Mouse (Mus musculus): ENCODE data around the gene Tcf15. TPM values are rescaled to one million over a fixed set of nuclear protein-coding genes. Genes with fewer than 3 reads are reported as not detected.
A peak's percentile ranks its signal among the peaks of the same experiment; 100 is the strongest.

Gene Tcf15
- total RNA-seq, 1 experiment = 22.4 TPM

- DNase-seq (ENCODE audit: low read depth, low spot score) = no peak
- H3K9ac ChIP-seq (ENCODE audit: insufficient read depth, low read depth, low read length, poor library complexity, severe bottlenecking) = peak overlapping the region; percentile 66; the same call in 1 of the 2 replicates
- in situ Hi-C loops (cut with MboI; ENCODE audit: low sequenced_read_pairs in 2 of 2, unreplicated experiment in 2 of 2) = no loop called here
- H3K36me3 ChIP-seq (ENCODE audit: control insufficient read depth, insufficient read depth, low read length, poor library complexity, severe bottlenecking) = peaks cover 15% of the 10 kb centered on the region; the same call in 1 of the 2 replicates
- TF ChIP-seq MAFK (IDR thresholded peaks at IDR 0.05; ENCODE audit: insufficient read depth, low read depth, low read length) (no peak), ZC3H11A (IDR thresholded peaks at IDR 0.05; ENCODE audit: borderline replicate concordance, low read depth, low read length) (no peak), CHD2 (IDR thresholded peaks at IDR 0.05; ENCODE audit: low read depth, low read length) (no peak), ZNF384 (IDR thresholded peaks at IDR 0.05; ENCODE audit: low read depth, low read length) (no peak), HCFC1 (IDR thresholded peaks at IDR 0.05; ENCODE audit: borderline replicate concordance, insufficient read depth, low read length) (no peak)
- peak overlapping the region; percentile 62 to 81 for H3K4me3 ChIP-seq (ENCODE audit: insufficient read depth in 1 of 2, low read depth in 1 of 2, low read length in 2 of 2, poor library complexity in 1 of 2, severe bottlenecking in 1 of 2)
- no peaks in the 10 kb centered on the region for H3K9me3 ChIP-seq (ENCODE audit: control insufficient read depth, insufficient read depth, low read depth, low read length)
- peak overlapping the region; percentile 99 for H3K27ac ChIP-seq (ENCODE audit: insufficient read depth, low read depth, low read length, poor library complexity, severe bottlenecking)
- H3K4me1 ChIP-seq (ENCODE audit: control insufficient read depth in 2 of 2, insufficient read depth in 2 of 2, low read length in 2 of 2, poor library complexity in 1 of 2) = peaks cover 8 to 13% of the 10 kb centered on the region in 2 experiments; a peak in 3 of 4 replicates
Observed at GRCm38 (mm10) chr2:152180323-152180722, 37.0 kb downstream of the Tcf15 start.

GRCm38 (mm10) chr2:152187132-152187531 is 43.8 kb downstream of the Tcf15 start:
- H3K4me3 ChIP-seq (ENCODE audit: insufficient read depth in 1 of 2, low read depth in 1 of 2, low read length in 2 of 2, poor library complexity in 1 of 2, severe bottlenecking in 1 of 2) = no peak overlapping the region
- in situ Hi-C loops (cut with MboI; ENCODE audit: low sequenced_read_pairs in 2 of 2, unreplicated experiment in 2 of 2) = no loop called here
- TF ChIP-seq MAFK (IDR thresholded peaks at IDR 0.05; ENCODE audit: insufficient read depth, low read depth, low read length) = no peak
- TF ChIP-seq CHD2 (IDR thresholded peaks at IDR 0.05; ENCODE audit: low read depth, low read length) = no peak
- TF ChIP-seq ZNF384 (IDR thresholded peaks at IDR 0.05; ENCODE audit: low read depth, low read length) = no peak
- no peak for TF ChIP-seq HCFC1 (IDR thresholded peaks at IDR 0.05; ENCODE audit: borderline replicate concordance, insufficient read depth, low read length)
- TF ChIP-seq ZC3H11A (IDR thresholded peaks at IDR 0.05; ENCODE audit: borderline replicate concordance, low read depth, low read length) = no peak

GRCm38 (mm10) chr2:152189213-152189612 is 45.9 kb downstream of the Tcf15 start:
- Histone ChIP-seq H3K4me1 (ENCODE audit: control insufficient read depth in 2 of 2, insufficient read depth in 2 of 2, low read length in 2 of 2, poor library complexity in 1 of 2) (peaks cover 4 to 18% of the 10 kb centered on the region in 2 experiments; a peak in 3 of 4 replicates), H3K4me3 (ENCODE audit: insufficient read depth in 1 of 2, low read depth in 1 of 2, low read length in 2 of 2, poor library complexity in 1 of 2, severe bottlenecking in 1 of 2) (peak overlapping the region; percentile 44 to 51), H3K9me3 (ENCODE audit: control insufficient read depth, insufficient read depth, low read depth, low read length) (no peaks in the 10 kb centered on the region), H3K27ac (ENCODE audit: insufficient read depth, low read depth, low read length, poor library complexity, severe bottlenecking) (peak overlapping the region; percentile 79), H3K9ac (ENCODE audit: insufficient read depth, low read depth, low read length, poor library complexity, severe bottlenecking) (peak overlapping the region; percentile 25; the same call in 1 of the 2 replicates), H3K36me3 (ENCODE audit: control insufficient read depth, insufficient read depth, low read length, poor library complexity, severe bottlenecking) (peaks cover 2% of the 10 kb centered on the region; the same call in 1 of the 2 replicates)
- TF ChIP-seq HCFC1 (IDR thresholded peaks at IDR 0.05; ENCODE audit: borderline replicate concordance, insufficient read depth, low read length) = no peak
- TF ChIP-seq MAFK (IDR thresholded peaks at IDR 0.05; ENCODE audit: insufficient read depth, low read depth, low read length) = no peak
- no peak for TF ChIP-seq CHD2 (IDR thresholded peaks at IDR 0.05; ENCODE audit: low read depth, low read length)
- TF ChIP-seq ZC3H11A (IDR thresholded peaks at IDR 0.05; ENCODE audit: borderline replicate concordance, low read depth, low read length) = no peak
- no peak for TF ChIP-seq ZNF384 (IDR thresholded peaks at IDR 0.05; ENCODE audit: low read depth, low read length)
- in situ Hi-C loops (cut with MboI; ENCODE audit: low sequenced_read_pairs in 2 of 2, unreplicated experiment in 2 of 2) = no loop called here
- no peak for DNase-seq (ENCODE audit: low read depth, low spot score)

More at GRCm38 (mm10) chr2:152187132-152187531, 43.8 kb downstream of the Tcf15 start:
- Histone ChIP-seq H3K36me3 (ENCODE audit: control insufficient read depth, insufficient read depth, low read length, poor library complexity, severe bottlenecking) (peaks cover 3% of the 10 kb centered on the region; the same call in 1 of the 2 replicates), H3K9me3 (ENCODE audit: control insufficient read depth, insufficient read depth, low read depth, low read length) (no peaks in the 10 kb centered on the region), H3K27ac (ENCODE audit: insufficient read depth, low read depth, low read length, poor library complexity, severe bottlenecking) (no peak overlapping the region), H3K9ac (ENCODE audit: insufficient read depth, low read depth, low read length, poor library complexity, severe bottlenecking) (no peak overlapping the region), H3K4me1 (ENCODE audit: control insufficient read depth in 2 of 2, insufficient read depth in 2 of 2, low read length in 2 of 2, poor library complexity in 1 of 2) (peaks cover 4 to 15% of the 10 kb centered on the region in 2 experiments; a peak in 3 of 4 replicates)
- DNase-seq (ENCODE audit: low read depth, low spot score) = no peak

GRCm38 (mm10) chr2:152189640-152190039 is 46.3 kb downstream of the Tcf15 start:
- Histone ChIP-seq H3K9ac (ENCODE audit: insufficient read depth, low read depth, low read length, poor library complexity, severe bottlenecking) (peak overlapping the region; percentile 57), H3K9me3 (ENCODE audit: control insufficient read depth, insufficient read depth, low read depth, low read length) (no peaks in the 10 kb centered on the region), H3K4me1 (ENCODE audit: control insufficient read depth in 2 of 2, insufficient read depth in 2 of 2, low read length in 2 of 2, poor library complexity in 1 of 2) (peaks cover 4 to 18% of the 10 kb centered on the region in 2 experiments; a peak in 3 of 4 replicates), H3K4me3 (ENCODE audit: insufficient read depth in 1 of 2, low read depth in 1 of 2, low read length in 2 of 2, poor library complexity in 1 of 2, severe bottlenecking in 1 of 2) (peak overlapping the region; percentile 44 to 51), H3K27ac (ENCODE audit: insufficient read depth, low read depth, low read length, poor library complexity, severe bottlenecking) (peak overlapping the region; percentile 79), H3K36me3 (ENCODE audit: control insufficient read depth, insufficient read depth, low read length, poor library complexity, severe bottlenecking) (peaks cover 2% of the 10 kb centered on the region; the same call in 1 of the 2 replicates)
- TF ChIP-seq ZNF384 (IDR thresholded peaks at IDR 0.05; ENCODE audit: low read depth, low read length) (no peak), ZC3H11A (IDR thresholded peaks at IDR 0.05; ENCODE audit: borderline replicate concordance, low read depth, low read length) (no peak)
- DNase-seq (ENCODE audit: low read depth, low spot score) = no peak
- in situ Hi-C loops (cut with MboI; ENCODE audit: low sequenced_read_pairs in 2 of 2, unreplicated experiment in 2 of 2) = no loop called here

All from ES-E14 (cell line).